In the genomic region with DNA sequence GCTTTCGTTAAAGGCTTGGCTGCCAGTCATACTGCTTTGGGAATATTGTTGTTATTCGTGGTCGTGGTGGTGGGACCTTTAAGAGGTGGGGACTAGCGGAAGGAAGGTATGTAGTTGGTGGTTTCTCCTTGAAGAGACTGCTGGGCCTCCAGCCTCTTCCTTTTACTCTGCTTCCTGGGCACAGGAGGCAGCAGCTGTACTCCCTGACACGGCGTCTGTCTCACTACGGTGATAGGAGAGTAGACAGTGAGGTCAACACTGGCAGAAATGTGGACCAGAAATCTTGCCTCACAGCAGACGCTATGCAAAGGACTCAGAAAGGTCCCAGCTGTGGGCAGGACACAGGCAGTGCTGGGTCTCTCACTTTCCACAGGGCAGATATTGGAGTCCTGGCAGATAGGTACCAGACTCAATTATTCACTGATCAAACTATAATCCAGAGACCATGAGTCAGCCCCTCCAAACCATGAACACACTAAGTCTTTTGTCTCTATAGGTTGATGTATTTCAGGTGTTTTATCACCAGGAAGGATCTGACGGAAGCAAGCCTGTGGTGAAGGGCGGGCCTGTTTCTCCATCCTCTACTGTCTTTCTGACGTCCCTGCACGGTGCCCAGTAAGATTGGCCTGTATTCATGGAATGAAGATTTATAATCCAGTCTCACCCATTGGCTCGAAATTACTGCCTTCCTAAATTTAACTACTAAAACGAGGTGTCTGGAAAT, we compare ENCODE assay signal across 20 mouse cellular contexts.
DNase-seq lines count a peak whose midpoint lies in the region.
"Had no signal": no experiment of that assay in that cellular context is flagged by ENCODE, and none has a peak within 500 bp of the region (broad histone marks: within the 10 kb centered on the region; RNA-seq: fewer than 3 reads in every experiment).

No protein-coding gene starts in this region.

- no peaks in the 10 kb centered on the region for H3K27me3 ChIP-seq in heart, embryonic 10.5 days (ENCODE audit: insufficient read depth, poor library complexity, severe bottlenecking)
- H3K27me3 ChIP-seq in megakaryocyte, embryonic 14.5 days (replicated peaks): no peaks in the 10 kb centered on the region
- H3K27me3 ChIP-seq: forebrain, embryonic 13.5 days; heart, embryonic 13.5 days; limb, embryonic 12.5 days had no signal

- 70% methylated on average over 14 of the region's 14 CpGs for WGBS in heart, embryonic 10.5 days

- H3K27ac ChIP-seq in heart, embryonic 10.5 days: no peak overlapping the region
- H3K27ac ChIP-seq: forebrain, embryonic 13.5 days; gastrocnemius, adult 2 months; heart, embryonic 13.5 days; layer of hippocampus, adult 2 months; limb, embryonic 12.5 days; liver, embryonic 14.5 days; midbrain, embryonic 10.5 days had no signal

- DNase-seq in heart, embryonic 10.5 days (ENCODE audit: low spot score): peak; percentile 68
- no peak for DNase-seq in heart, postnatal 10 days
- DNase-seq in T-cell, adult 2 months (ENCODE audit: low spot score): peak; percentile 73
- peak; percentile 30 to 38 for DNase-seq in thymus, postnatal 10 days (ENCODE audit: low spot score in 2 of 2)
- DNase-seq in gastrocnemius, postnatal 36 days: no peak
- no peak for DNase-seq in neural tube, embryonic 10.5 days (ENCODE audit: extremely low spot score, low spot score)
- DNase-seq in gastrocnemius, postnatal 25 days: no peak
- DNase-seq: adrenal gland, adult 2 months; cerebellum, adult 18-20 months; embryo, embryonic 11 days; gastrocnemius, adult 2 months; right cerebral cortex, postnatal 14 days had no signal

- H3K36me3 ChIP-seq in heart, embryonic 10.5 days: no peaks in the 10 kb centered on the region
- peaks cover 33% of the 10 kb centered on the region for H3K36me3 ChIP-seq in megakaryocyte, embryonic 14.5 days (replicated peaks; ENCODE audit: low read length)
- H3K36me3 ChIP-seq: heart, embryonic 13.5 days; limb, embryonic 12.5 days; midbrain, embryonic 10.5 days had no signal

- intact Hi-C loops in heart, postnatal 10 days (cut with DNase I): no loop called here
- intact Hi-C loops in gastrocnemius, postnatal 36 days (cut with DNase I): no loop called here

- no peak overlapping the region for H3K4me3 ChIP-seq in heart, embryonic 10.5 days
- H3K4me3 ChIP-seq in megakaryocyte, embryonic 14.5 days (replicated peaks): peak overlapping the region; percentile 70
- H3K4me3 ChIP-seq: forebrain, embryonic 13.5 days; gastrocnemius, adult 2 months; heart, embryonic 13.5 days; layer of hippocampus, adult 2 months; limb, embryonic 12.5 days; midbrain, embryonic 10.5 days; myocyte had no signal

- H3K4me1 ChIP-seq in heart, embryonic 10.5 days: peaks cover 7% of the 10 kb centered on the region; the same call in 1 of the 2 replicates
- H3K4me1 ChIP-seq in megakaryocyte, embryonic 14.5 days: peaks cover 30% of the 10 kb centered on the region
- H3K4me1 ChIP-seq: midbrain, embryonic 10.5 days had no signal

- peaks cover 12% of the 10 kb centered on the region; the same call in 1 of the 2 replicates for H3K9me3 ChIP-seq in heart, embryonic 10.5 days
- peaks cover 25% of the 10 kb centered on the region for H3K9me3 ChIP-seq in megakaryocyte, embryonic 14.5 days

Comparison
In these comparisons a context has a peak if more than half of its experiments do, and no peak if none do; other contexts are left out.
1. DNase-seq: peak in heart, embryonic 10.5 days (single experiment), T-cell, adult 2 months (single experiment) and thymus, postnatal 10 days (2 of 2); none in heart, postnatal 10 days (0 of 2), gastrocnemius, postnatal 36 days (0 of 2), neural tube, embryonic 10.5 days (single experiment) and gastrocnemius, postnatal 25 days (single experiment).